Comparison of ENCODE assay signal across 9 mouse cellular contexts in the genomic region with DNA sequence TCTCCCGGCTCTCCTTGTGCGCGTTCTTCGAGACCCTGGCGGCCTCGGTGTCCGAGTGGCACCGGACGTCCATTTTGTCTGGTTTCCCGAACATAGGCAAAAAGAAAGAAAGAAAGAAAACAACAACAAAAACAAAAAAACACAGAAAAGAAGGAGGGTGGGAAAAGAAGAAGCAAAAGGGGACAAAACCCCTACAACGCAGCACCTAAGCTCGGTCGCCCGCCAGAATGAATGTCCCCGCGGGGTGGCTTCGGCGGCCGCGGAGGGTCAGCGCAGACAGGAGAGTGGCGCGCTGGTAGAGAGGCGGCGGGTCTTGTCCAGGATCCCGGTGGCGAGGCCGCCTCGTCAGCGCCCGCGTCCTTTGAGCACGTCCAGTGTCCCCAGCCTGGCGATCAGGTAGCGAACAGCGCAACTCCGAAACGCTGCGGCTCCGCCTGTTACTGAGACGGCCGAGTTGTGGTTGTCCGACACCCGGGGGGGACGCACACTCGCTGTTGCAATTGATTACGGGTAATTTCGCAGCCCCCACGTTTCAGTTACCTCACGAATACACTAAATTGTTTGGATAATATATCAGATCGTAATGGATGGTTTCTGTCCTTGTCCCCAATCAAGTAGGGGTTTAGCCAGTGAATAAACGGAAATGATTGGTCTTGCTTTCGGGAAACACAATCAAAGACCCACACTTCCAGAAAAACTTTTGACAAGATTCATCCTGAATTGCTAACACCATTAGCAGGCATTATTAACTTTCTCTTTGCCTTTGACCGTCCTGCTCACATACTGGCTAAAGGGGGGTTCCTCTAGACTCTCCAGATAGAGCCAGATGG. TPM values are rescaled to one million over a fixed set of nuclear protein-coding genes. Genes with fewer than 3 reads are reported as not detected.
A peak's percentile ranks its signal among the peaks of the same experiment; 100 is the strongest.
DNase-seq lines count a peak whose midpoint lies in the region; ATAC-seq and TF ChIP-seq lines count a peak whose summit lies in the region.
"Had no signal": no experiment of that assay in that cellular context is flagged by ENCODE, and none has a peak within 500 bp of the region (broad histone marks: within the 10 kb centered on the region; RNA-seq: fewer than 3 reads in every experiment).

A gene (minus strand): TSS at position 121 of the 830 bp plus-strand sequence.

- no peak within 1 kb of the TSS for H3K27ac ChIP-seq in heart, embryonic 10.5 days
- H3K27ac ChIP-seq in hindbrain, embryonic 13.5 days: no peak within 1 kb of the TSS
- no peak within 1 kb of the TSS for H3K27ac ChIP-seq in midbrain, embryonic 14.5 days (replicated peaks; ENCODE audit: low read depth, low read length)

- no peak for DNase-seq in heart, embryonic 10.5 days (ENCODE audit: low spot score)
- DNase-seq in heart, postnatal 36 days: no peak
- DNase-seq in brain, embryonic 14.5 days (ENCODE audit: low read depth): peak; percentile 72
- peak; percentile 55 for DNase-seq in midbrain, embryonic 14.5 days
- DNase-seq in thymus, postnatal 25 days: no peak
- no peak for DNase-seq in Muller cell, postnatal 12 days (ENCODE audit: inconsistent ontology term)
- DNase-seq in cerebellum, adult 8-10 months: no peak

- no peaks in the 10 kb centered on the region for H3K9me3 ChIP-seq in heart, embryonic 10.5 days
- H3K9me3 ChIP-seq in hindbrain, embryonic 13.5 days: no peaks in the 10 kb centered on the region
- no peaks in the 10 kb centered on the region for H3K9me3 ChIP-seq in midbrain, embryonic 14.5 days (ENCODE audit: control insufficient read depth, low read length)

- peaks cover 44% of the 10 kb centered on the region for H3K4me1 ChIP-seq in heart, embryonic 10.5 days
- H3K4me1 ChIP-seq in hindbrain, embryonic 13.5 days (replicated peaks): peaks cover 28% of the 10 kb centered on the region
- no peaks in the 10 kb centered on the region for H3K4me1 ChIP-seq in midbrain, embryonic 14.5 days (ENCODE audit: control insufficient read depth, insufficient read depth, low read length)

- H3K9ac ChIP-seq in hindbrain, embryonic 13.5 days: no peak within 1 kb of the TSS
- H3K9ac ChIP-seq in midbrain, embryonic 14.5 days (replicated peaks; ENCODE audit: low read length): no peak within 1 kb of the TSS

- under 1% methylated on average over 54 of the region's 54 CpGs for WGBS in heart, embryonic 10.5 days
- under 1% methylated on average over 54 of the region's 54 CpGs for WGBS in hindbrain, embryonic 13.5 days
- whole genome bisulfite sequencing in midbrain, embryonic 14.5 days: under 1% methylated on average over 54 of the region's 54 CpGs

- no peak for TF ChIP-seq CTCF in brain, embryonic 14.5 days (IDR thresholded peaks at IDR 0.05; ENCODE audit: borderline replicate concordance, extremely low read depth, insufficient read depth, insufficient read length)

- no peaks in the 10 kb centered on the region for H3K36me3 ChIP-seq in heart, embryonic 10.5 days
- H3K36me3 ChIP-seq in hindbrain, embryonic 13.5 days: no peaks in the 10 kb centered on the region
- H3K36me3 ChIP-seq in midbrain, embryonic 14.5 days (ENCODE audit: control insufficient read depth, insufficient read depth, low read length): no peaks in the 10 kb centered on the region

- peaks cover 100% of the 10 kb centered on the region for H3K27me3 ChIP-seq in heart, embryonic 10.5 days (ENCODE audit: insufficient read depth, poor library complexity, severe bottlenecking)
- peaks cover 100% of the 10 kb centered on the region for H3K27me3 ChIP-seq in hindbrain, embryonic 13.5 days
- H3K27me3 ChIP-seq in midbrain, embryonic 14.5 days (ENCODE audit: control insufficient read depth, insufficient read depth, low read length): peaks cover 88% of the 10 kb centered on the region

- no peak for TF ChIP-seq POLR2A in brain, embryonic 14.5 days (IDR thresholded peaks at IDR 0.05; ENCODE audit: borderline replicate concordance, extremely low read depth, insufficient read depth, insufficient read length, poor library complexity, severe bottlenecking)

- peak within 1 kb of the TSS; percentile 34 for H3K4me2 ChIP-seq in hindbrain, embryonic 13.5 days
- H3K4me2 ChIP-seq in midbrain, embryonic 14.5 days (ENCODE audit: low read length): peak within 1 kb of the TSS; percentile 31

- peak within 1 kb of the TSS; percentile 55 for H3K4me3 ChIP-seq in heart, embryonic 10.5 days
- peak within 1 kb of the TSS; percentile 14 for H3K4me3 ChIP-seq in hindbrain, embryonic 13.5 days
- peak within 1 kb of the TSS; percentile 19; the same call in 1 of the 2 replicates for H3K4me3 ChIP-seq in midbrain, embryonic 14.5 days (replicated peaks; ENCODE audit: low read depth, low read length)

- ATAC-seq in hindbrain, embryonic 13.5 days (ENCODE audit: low FRiP score): no peak
- no peak for ATAC-seq in midbrain, embryonic 14.5 days (ENCODE audit: low FRiP score, low TSS enrichment)

- intact Hi-C loops in heart, postnatal 36 days (cut with DNase I): loop anchor here (5.0 kb wide), 1 partner anchor 287 kb away; a partner anchor contains a TSS

RNA-seq across cellular contexts. Expression of the gene that starts here (rescaled TPM):
- not detected in 2 replicates for polyA plus RNA-seq in heart, embryonic 10.5 days (2016; fragmentation: Nextera tagmentation; extraction: Ambion mirVana)
- not detected for total RNA-seq in heart, postnatal 36 days (2021)
- polyA plus RNA-seq in brain, embryonic 14.5 days (2012; rRNA removed): 10.5 and 22.5 TPM in 2 replicates
- polyA plus RNA-seq in hindbrain, embryonic 13.5 days (2015; fragmentation: Nextera tagmentation; extraction: Ambion mirVana): not detected in 2 replicates
- polyA plus RNA-seq in midbrain, embryonic 14.5 days (2014; fragmentation: Nextera tagmentation; extraction: Ambion mirVana): not detected in 2 replicates
- total RNA-seq: heart, adult 18-20 months had no signal

Comparison
In these comparisons a context has a peak if more than half of its experiments do, and no peak if none do; other contexts are left out.
1. RNA of the gene that starts here (polyA plus RNA-seq): 10.5 to 22.5 TPM in brain, embryonic 14.5 days; not detected in hindbrain, embryonic 13.5 days, not detected in heart, embryonic 10.5 days and not detected in midbrain, embryonic 14.5 days; every median in the first group is over 10 times any median in the second.
2. Peak in DNase-seq, H3K4me3 ChIP-seq and H3K4me2 ChIP-seq in midbrain, embryonic 14.5 days; RNA of the gene not detected or under 1 TPM.
3. Peak in every context shown above with its lines, with median percentiles within 50 percentile points of each other: H3K4me3 ChIP-seq.